Mouse (Mus musculus) ES-E14 (cell line): ENCODE results near the gene Efl1.

Source experiments
- CHD2 ChIP-seq: IDR thresholded peaks from 2 replicates; pipeline ENCODE4 v1.6.1; 2014; ENCODE audit warnings: mild to moderate bottlenecking, low read depth, low read length, inconsistent platforms
- HCFC1 ChIP-seq: IDR thresholded peaks from 2 replicates; pipeline ENCODE4 v1.6.1; 2012; ENCODE audit warnings: low read length, inconsistent platforms, borderline replicate concordance; ENCODE audit not compliant: insufficient read depth
- ZC3H11A ChIP-seq: IDR thresholded peaks from 2 replicates; pipeline ENCODE4 v1.6.1; 2012; ENCODE audit warnings: low read depth, mild to moderate bottlenecking, inconsistent platforms, low read length, borderline replicate concordance
- ZNF384 ChIP-seq: IDR thresholded peaks from 2 replicates; pipeline ENCODE4 v1.6.1; 2012; ENCODE audit warnings: low read depth, low read length, inconsistent platforms

DNA sequence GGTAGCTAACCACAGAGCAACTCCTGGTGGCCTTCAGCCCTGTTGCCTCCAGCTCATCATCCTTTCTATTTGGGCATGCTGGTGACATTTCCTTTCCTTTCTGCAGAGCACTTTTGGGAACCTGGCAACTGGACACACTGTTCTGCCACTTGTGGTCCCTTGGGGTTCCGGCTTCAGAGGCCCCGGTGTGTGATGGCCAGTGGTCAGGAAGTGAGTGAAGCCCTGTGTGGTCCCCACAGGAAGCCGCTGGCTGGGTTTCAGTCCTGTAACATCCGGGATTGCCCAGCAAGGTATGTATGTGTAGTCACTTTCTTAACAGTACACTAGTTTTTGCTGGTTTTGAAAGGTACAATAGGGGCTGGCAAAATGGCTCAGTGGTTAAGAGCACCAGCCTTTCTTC lies 46.4 kb upstream of the Efl1 start:
- no peak for TF ChIP-seq ZNF384
- TF ChIP-seq CHD2: no peak
- no peak for TF ChIP-seq ZC3H11A
- TF ChIP-seq HCFC1: no peak
